Mouse (Mus musculus): ENCODE results near the gene Zdhhc20. TPM values are rescaled to one million over a fixed set of nuclear protein-coding genes. Genes with fewer than 3 reads are reported as not detected.
"Not testable (repeated sequence)": the region's sequence is repeated elsewhere in the genome, so short reads cannot be mapped to it uniquely, and the experiment has no call there.

Gene Zdhhc20
- polyA plus RNA-seq, 1 experiment from 2014 or later = 64.5 TPM

- Histone ChIP-seq H3K4me3 (no peak overlapping the region), H3K4me1 (no peaks in the 10 kb centered on the region), H3K9me3 (no peaks in the 10 kb centered on the region), H3K9ac (no peak overlapping the region), H3K4me2 (replicated peaks) (no peak overlapping the region), H3K36me3 (peaks cover 7% of the 10 kb centered on the region; the same call in 1 of the 2 replicates), H3K27me3 (replicated peaks) (no peaks in the 10 kb centered on the region), H3K27ac (no peak overlapping the region)
- no peak for ATAC-seq (ENCODE audit: low FRiP score, low read depth)
- WGBS = 82% methylated on average over 4 of the region's 4 CpGs
Measured at GRCm38 (mm10) chr14:57911316-57911715, 21.2 kb upstream of the Zdhhc20 start.

- Histone ChIP-seq H3K27me3 (replicated peaks) (no peaks in the 10 kb centered on the region), H3K9ac (0 out of 2 replicates have a peak overlapping the region, but pooled peaks have one; percentile 38), H3K4me2 (replicated peaks) (peak overlapping the region; percentile 56), H3K4me1 (no peaks in the 10 kb centered on the region), H3K36me3 (peaks cover 4% of the 10 kb centered on the region; the same call in 1 of the 2 replicates), H3K27ac (no peak overlapping the region), H3K9me3 (no peaks in the 10 kb centered on the region), H3K4me3 (peak overlapping the region; percentile 20; the same call in 1 of the 2 replicates)
- ATAC-seq (ENCODE audit: low FRiP score, low read depth) = peak; percentile 91
- WGBS = 22% methylated on average over 26 of the region's 26 CpGs
Measured at GRCm38 (mm10) chr14:57910501-57911068, 20.5 kb upstream of the Zdhhc20 start.

DNA sequence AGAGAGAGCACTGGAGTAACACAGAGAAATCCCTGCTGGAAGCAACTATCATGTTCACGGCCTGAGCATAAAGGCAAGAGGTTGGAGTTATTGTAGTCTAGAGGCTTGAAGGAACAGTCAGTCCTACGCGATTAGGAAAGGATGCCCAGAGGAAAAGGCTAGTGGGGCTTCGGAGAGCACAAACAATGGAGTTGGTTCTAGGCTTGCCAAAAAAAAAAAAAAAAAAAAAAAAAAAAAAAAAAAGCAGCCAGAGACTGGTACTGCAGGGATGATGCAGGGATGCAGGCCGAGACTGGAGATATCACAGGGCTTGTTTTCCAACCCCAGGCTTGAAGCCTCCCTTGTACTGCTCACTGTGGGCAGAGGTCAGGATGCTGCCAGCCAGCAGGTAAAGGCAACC lies 19.2 kb upstream of the Zdhhc20 start:
- Histone ChIP-seq H3K4me2 (replicated peaks) (no peak overlapping the region), H3K27ac (no peak overlapping the region), H3K4me3 (no peak overlapping the region), H3K9ac (no peak overlapping the region), H3K4me1 (no peaks in the 10 kb centered on the region), H3K36me3 (no peaks in the 10 kb centered on the region), H3K9me3 (no peaks in the 10 kb centered on the region), H3K27me3 (replicated peaks) (no peaks in the 10 kb centered on the region)
- 85% methylated on average over 5 of the region's 5 CpGs for WGBS
- no peak for ATAC-seq (ENCODE audit: low FRiP score, low read depth)

DNA sequence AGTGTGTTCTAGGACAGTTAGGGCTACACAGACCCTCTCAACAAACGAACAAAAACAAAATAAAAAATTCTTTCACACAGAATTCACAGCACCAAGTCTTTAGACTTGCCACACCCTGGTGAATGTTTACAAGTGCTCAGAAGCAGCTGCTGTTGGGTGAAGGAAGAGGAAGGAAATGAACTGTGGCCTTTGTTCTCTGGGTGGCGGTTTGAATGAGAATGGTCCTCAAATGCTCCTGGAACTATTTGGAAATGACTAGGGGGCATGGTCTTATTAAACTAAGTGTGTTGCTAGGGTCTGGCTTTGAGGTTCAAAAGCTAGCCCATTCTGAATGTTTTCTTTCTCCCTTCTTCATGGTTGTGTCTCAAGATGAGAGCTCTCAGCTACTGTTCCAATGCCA lies 18.4 kb upstream of the Zdhhc20 start:
- H3K27ac ChIP-seq = no peak overlapping the region
- H3K4me1 ChIP-seq = no peaks in the 10 kb centered on the region
- H3K4me3 ChIP-seq = no peak overlapping the region
- no peaks in the 10 kb centered on the region for H3K36me3 ChIP-seq
- 63% methylated on average over 2 of the region's 2 CpGs for WGBS
- no peaks in the 10 kb centered on the region for H3K27me3 ChIP-seq (replicated peaks)
- H3K9ac ChIP-seq = no peak overlapping the region
- H3K4me2 ChIP-seq (replicated peaks) = no peak overlapping the region
- ATAC-seq (ENCODE audit: low FRiP score, low read depth) = no peak
- no peaks in the 10 kb centered on the region for H3K9me3 ChIP-seq

- Histone ChIP-seq H3K27ac (no peak overlapping the region), H3K27me3 (replicated peaks) (no peaks in the 10 kb centered on the region), H3K4me1 (no peaks in the 10 kb centered on the region), H3K9me3 (no peaks in the 10 kb centered on the region), H3K9ac (no peak overlapping the region), H3K36me3 (no peaks in the 10 kb centered on the region), H3K4me2 (replicated peaks) (no peak overlapping the region), H3K4me3 (no peak overlapping the region)
- no peak for ATAC-seq (ENCODE audit: low FRiP score, low read depth)
- WGBS = 71% methylated on average over 1 of the region's 1 CpGs
Measured at GRCm38 (mm10) chr14:57901998-57902397, 11.9 kb upstream of the Zdhhc20 start.

GRCm38 (mm10) chr14:57896882-57897281 lies 6.8 kb upstream of the Zdhhc20 start:
- ATAC-seq (ENCODE audit: low FRiP score, low read depth) = no peak
- H3K27me3 ChIP-seq (replicated peaks) = no peaks in the 10 kb centered on the region

DNA sequence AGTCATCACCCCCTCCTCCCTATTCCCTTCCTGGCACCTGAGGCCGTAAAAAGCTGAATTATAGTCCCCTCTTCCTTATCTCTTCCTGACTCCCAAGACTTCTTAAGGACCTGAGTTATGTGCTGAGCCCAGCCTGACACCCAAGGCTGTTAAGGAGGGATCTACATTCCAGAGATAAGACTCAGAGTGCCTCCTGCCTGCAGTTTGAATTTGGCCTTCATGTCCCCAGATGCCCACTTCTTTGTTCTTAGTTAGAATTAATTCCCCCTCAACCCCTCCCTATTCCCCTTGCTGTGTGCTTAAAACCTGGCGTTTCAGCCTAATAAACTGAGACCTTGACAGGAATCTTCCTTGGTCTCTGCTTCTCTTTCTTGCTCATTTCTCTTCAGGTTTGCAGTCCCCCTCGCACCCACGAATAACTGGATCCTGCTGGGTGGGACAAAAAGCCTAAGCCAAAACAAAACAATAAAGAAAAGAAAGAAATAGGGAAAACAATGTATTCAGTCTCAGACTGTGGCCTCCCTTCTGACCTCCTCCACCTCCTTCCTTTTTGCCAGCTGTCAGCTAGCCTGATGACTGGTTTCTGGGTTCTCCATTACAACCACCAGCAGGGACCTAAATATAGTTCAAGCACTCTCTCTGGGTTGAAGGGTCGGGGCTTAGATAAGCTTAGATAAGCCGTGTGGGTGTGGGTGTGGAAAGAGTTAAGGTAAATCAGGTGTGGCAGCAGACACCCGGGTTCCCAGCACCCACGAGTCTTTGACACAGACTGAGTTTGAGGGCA lies 6.2 kb upstream of the Zdhhc20 start:
- ATAC-seq (ENCODE audit: low FRiP score, low read depth); H3K9me3 ChIP-seq; H3K36me3 ChIP-seq; H3K4me2 ChIP-seq (replicated peaks); H3K9ac ChIP-seq; H3K27me3 ChIP-seq (replicated peaks); H3K4me3 ChIP-seq; H3K4me1 ChIP-seq; H3K27ac ChIP-seq: not testable (repeated sequence)
- WGBS = 66% methylated on average over 8 of the region's 8 CpGs

More at GRCm38 (mm10) chr14:57896882-57897281, 6.8 kb upstream of the Zdhhc20 start:
- Histone ChIP-seq H3K4me2 (replicated peaks) (no peak overlapping the region), H3K4me3 (no peak overlapping the region), H3K9me3 (no peaks in the 10 kb centered on the region), H3K9ac (no peak overlapping the region), H3K36me3 (no peaks in the 10 kb centered on the region), H3K27ac (no peak overlapping the region), H3K4me1 (no peaks in the 10 kb centered on the region)
- 96% methylated on average over 12 of the region's 12 CpGs for WGBS

DNA sequence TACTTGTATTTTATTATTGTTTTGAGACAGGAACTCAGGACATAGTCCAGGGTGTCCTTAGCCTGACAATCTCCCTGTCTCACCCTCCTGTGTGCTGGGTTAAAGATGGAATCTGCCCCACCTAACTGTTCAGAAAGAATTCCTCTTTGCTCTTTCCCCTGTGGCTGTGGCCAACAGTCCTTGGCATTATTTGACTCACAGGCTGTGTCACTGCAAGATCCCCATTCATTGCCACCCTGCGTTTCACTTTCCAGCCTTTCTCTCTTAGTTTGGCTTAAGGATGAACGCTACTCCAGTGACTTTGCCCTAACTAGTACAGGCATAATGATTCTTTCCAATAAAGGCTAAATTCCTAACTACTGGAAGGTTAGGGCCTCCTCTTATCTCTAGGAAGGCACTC lies 4.3 kb upstream of the Zdhhc20 start:
- Histone ChIP-seq H3K9ac (no peak overlapping the region), H3K4me2 (replicated peaks) (no peak overlapping the region), H3K4me3 (no peak overlapping the region), H3K27ac (no peak overlapping the region), H3K9me3 (no peaks in the 10 kb centered on the region), H3K36me3 (no peaks in the 10 kb centered on the region), H3K27me3 (replicated peaks) (no peaks in the 10 kb centered on the region), H3K4me1 (no peaks in the 10 kb centered on the region)
- 91% methylated on average over 2 of the region's 2 CpGs for WGBS
- no peak for ATAC-seq (ENCODE audit: low FRiP score, low read depth)

GRCm38 (mm10) chr14:57892961-57893360 lies 2.9 kb upstream of the Zdhhc20 start:
- 93% methylated on average over 1 of the region's 1 CpGs for WGBS
- no peak overlapping the region for H3K27ac ChIP-seq
- no peak overlapping the region for H3K4me2 ChIP-seq (replicated peaks)
- no peaks in the 10 kb centered on the region for H3K36me3 ChIP-seq
- no peak overlapping the region for H3K4me3 ChIP-seq
- peaks cover 4% of the 10 kb centered on the region; the same call in 1 of the 2 replicates for H3K4me1 ChIP-seq
- no peaks in the 10 kb centered on the region for H3K27me3 ChIP-seq (replicated peaks)
- H3K9ac ChIP-seq = no peak overlapping the region
- no peaks in the 10 kb centered on the region for H3K9me3 ChIP-seq
- ATAC-seq (ENCODE audit: low FRiP score, low read depth) = no peak

- peak overlapping the region; percentile 96 for H3K9ac ChIP-seq
- H3K36me3 ChIP-seq = no peaks in the 10 kb centered on the region
- peak overlapping the region; percentile 63 for H3K4me2 ChIP-seq (replicated peaks)
- no peaks in the 10 kb centered on the region for H3K27me3 ChIP-seq (replicated peaks)
- peaks cover 4% of the 10 kb centered on the region; the same call in 1 of the 2 replicates for H3K4me1 ChIP-seq
- H3K4me3 ChIP-seq = peak overlapping the region; percentile 95
- peak; percentile 55 for ATAC-seq (ENCODE audit: low FRiP score, low read depth)
- under 1% methylated on average over 37 of the region's 37 CpGs for WGBS
- peak overlapping the region; percentile 76 for H3K27ac ChIP-seq
- no peaks in the 10 kb centered on the region for H3K9me3 ChIP-seq
Measured at GRCm38 (mm10) chr14:57889541-57890010, 500 bp downstream of the Zdhhc20 start.

GRCm38 (mm10) chr14:57887171-57887570 lies 2.9 kb downstream of the Zdhhc20 start:
- H3K4me3 ChIP-seq = no peak overlapping the region
- H3K9me3 ChIP-seq = no peaks in the 10 kb centered on the region
- 85% methylated on average over 8 of the region's 8 CpGs for WGBS
- H3K27me3 ChIP-seq (replicated peaks) = no peaks in the 10 kb centered on the region
- peaks cover 4% of the 10 kb centered on the region; the same call in 1 of the 2 replicates for H3K4me1 ChIP-seq
- no peak overlapping the region for H3K9ac ChIP-seq
- no peak overlapping the region for H3K27ac ChIP-seq
- no peaks in the 10 kb centered on the region for H3K36me3 ChIP-seq
- no peak overlapping the region for H3K4me2 ChIP-seq (replicated peaks)
- ATAC-seq (ENCODE audit: low FRiP score, low read depth) = no peak

GRCm38 (mm10) chr14:57886032-57886431 lies 4.0 kb downstream of the Zdhhc20 start:
- H3K9ac ChIP-seq = no peak overlapping the region

More at GRCm38 (mm10) chr14:57886032-57886431, 4.0 kb downstream of the Zdhhc20 start:
- Histone ChIP-seq H3K27me3 (replicated peaks) (no peaks in the 10 kb centered on the region), H3K4me3 (no peak overlapping the region), H3K4me1 (peaks cover 4% of the 10 kb centered on the region; the same call in 1 of the 2 replicates), H3K27ac (no peak overlapping the region), H3K4me2 (replicated peaks) (no peak overlapping the region), H3K9me3 (no peaks in the 10 kb centered on the region), H3K36me3 (no peaks in the 10 kb centered on the region)
- WGBS = 85% methylated on average over 2 of the region's 2 CpGs
- no peak for ATAC-seq (ENCODE audit: low FRiP score, low read depth)

All from neural tube, embryonic 12.5 days (tissue).